Mouse (Mus musculus) hindbrain, embryonic 14.5 days (tissue): ENCODE data around the gene Flnb. TPM values are rescaled to one million over a fixed set of nuclear protein-coding genes. Genes with fewer than 3 reads are reported as not detected.

ENCODE experiments used
- ATAC-seq: fragments of 200-750 bp; cut with Nextera tagmentation; 2 replicates; pipeline ENCODE4 v1.8.0; 2017; ENCODE audit warnings: moderate number of reproducible peaks, mild to moderate bottlenecking, moderate TSS enrichment, moderate library complexity; ENCODE audit not compliant: low FRiP score
- DNase-seq: peaks from one replicate; pipeline ENCODE4 v3.0.0-alpha.2; 2015; ENCODE audit warnings: low spot score
- H3K27ac ChIP-seq: fragments of 300-500 bp; sonication (generic); 2 replicates; pipeline ENCODE4 v1.5.1; 2014; ENCODE audit warnings: mild to moderate bottlenecking, moderate library complexity
- H3K27me3 ChIP-seq: fragments of 300-500 bp; sonication (generic); 2 replicates; pipeline ENCODE4 v1.6.1; 2014; ENCODE audit warnings: mild to moderate bottlenecking, low read length, mixed read lengths; ENCODE audit not compliant: control insufficient read depth, insufficient read depth
- H3K36me3 ChIP-seq: fragments of 300-500 bp; sonication (generic); replicated peaks from 2 replicates; pipeline ENCODE4 v1.6.1; 2014; ENCODE audit not compliant: control insufficient read depth, insufficient read depth
- H3K4me1 ChIP-seq: fragments of 300-500 bp; sonication (generic); replicated peaks from 2 replicates; pipeline ENCODE4 v1.6.1; 2014; ENCODE audit warnings: antibody characterized with exemption, low read length, mixed read lengths; ENCODE audit not compliant: control insufficient read depth, insufficient read depth
- H3K4me2 ChIP-seq: fragments of 300-500 bp; sonication (generic); replicated peaks from 2 replicates; pipeline ENCODE4 v1.6.1; 2014; ENCODE audit warnings: mild to moderate bottlenecking, moderate library complexity
- H3K4me3 ChIP-seq: fragments of 300-500 bp; sonication (generic); replicated peaks from 2 replicates; pipeline ENCODE4 v1.5.1; 2014; ENCODE audit warnings: mild to moderate bottlenecking, low read length
- H3K9ac ChIP-seq: fragments of 300-500 bp; sonication (generic); 2 replicates; pipeline ENCODE4 v1.6.1; 2014
- H3K9me3 ChIP-seq: fragments of 300-500 bp; sonication (generic); 2 replicates; pipeline ENCODE4 v1.6.1; 2016; ENCODE audit warnings: low read length; ENCODE audit not compliant: control insufficient read depth
- WGBS: fragments of 180-500 bp; shearing (Covaris S2); extraction: QIAGEN DNeasy Blood & Tissue Kit; methylation state at CpG from one replicate; pipeline ENCODE4 v1.1.7; 2014; 5-methylcytosine and 5-hydroxymethylcytosine counted together
- polyA plus RNA-seq: library from polyadenylated mRNA; unstranded; fragments of >200 nt; fragmentation: Nextera tagmentation; extraction: Ambion mirVana; gene quantifications from 2 replicates; pipeline ENCODE4 v1.2.1, GENCODE M21; 2014

The Flnb gene
- 7.4 and 9.0 TPM in 2 replicates for polyA plus RNA-seq

- Histone ChIP-seq H3K27ac (peak within 1 kb of the TSS; percentile 73), H3K9me3 (no peaks in the 10 kb centered on the region), H3K9ac (peak within 1 kb of the TSS; percentile 85), H3K36me3 (no peaks in the 10 kb centered on the region), H3K4me1 (peaks cover 29% of the 10 kb centered on the region), H3K27me3 (no peaks in the 10 kb centered on the region), H3K4me3 (peak within 1 kb of the TSS; percentile 62), H3K4me2 (peak within 1 kb of the TSS; percentile 90)
- ATAC-seq, result peak; percentile 98
- DNase-seq, result peak; percentile 99
- WGBS, result under 1% methylated on average over 49 of the region's 49 CpGs
Observed at GRCm38 (mm10) chr14:7817770-7818462, at the start of gene Flnb. Flnb (plus strand) TSS chr14:7817957.

DNA sequence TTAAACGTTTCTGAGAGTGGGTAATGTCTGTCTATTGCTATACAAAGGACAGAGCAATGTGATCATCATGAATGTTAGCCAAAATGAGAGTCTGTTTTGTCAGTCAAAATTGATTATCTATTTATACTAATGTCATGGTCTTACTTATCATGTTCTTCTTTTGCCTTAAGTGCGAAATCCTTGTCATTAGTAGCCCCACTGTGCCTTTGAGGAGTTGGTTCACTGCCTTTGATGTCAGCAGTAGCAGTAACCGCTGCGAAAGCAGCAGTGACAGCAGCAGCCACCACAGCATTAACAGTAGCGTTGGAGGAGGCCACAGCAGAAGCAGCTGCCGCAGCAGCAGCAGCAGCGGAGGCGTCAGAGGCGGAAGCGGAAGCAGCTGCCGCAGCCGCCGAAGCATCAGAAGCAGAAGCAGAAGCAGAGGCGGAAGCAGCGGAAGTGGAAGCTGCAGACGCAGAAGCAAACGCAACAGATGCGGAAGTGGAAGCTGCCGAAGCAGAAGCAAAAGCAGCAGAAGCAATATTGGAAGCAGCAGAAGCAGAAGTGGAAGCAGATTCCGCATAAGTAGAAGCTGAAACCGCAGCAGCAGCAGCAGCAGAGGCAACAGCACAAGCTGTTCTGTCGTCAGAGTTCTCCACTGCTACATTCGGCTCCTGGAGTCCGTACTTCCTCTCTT is 43.9 kb upstream of the Flnb start:
- H3K27ac ChIP-seq, result peak overlapping the region; percentile 83
- 41% methylated on average over 24 of the region's 24 CpGs for WGBS

DNA sequence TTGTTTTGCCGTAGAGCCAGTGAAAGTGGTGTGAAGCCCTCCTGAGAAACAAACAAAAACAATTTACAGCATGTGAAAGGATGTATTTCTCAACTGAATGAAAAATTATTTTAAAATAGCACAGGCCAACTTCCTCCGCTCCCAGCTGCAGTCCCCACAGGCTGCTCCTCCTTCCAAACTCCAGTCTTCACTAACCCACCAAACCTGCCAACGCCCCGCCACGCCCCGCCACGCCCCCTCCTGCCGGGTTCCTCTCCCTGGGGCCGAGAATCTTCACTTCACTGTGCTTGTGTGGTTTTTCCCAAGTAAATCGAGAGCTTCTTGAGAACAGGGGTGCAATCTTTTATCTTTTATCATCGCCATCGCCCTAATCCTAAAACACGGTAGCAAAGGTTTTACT is 31.7 kb upstream of the Flnb start:
- 56% methylated on average over 13 of the region's 13 CpGs for WGBS
- DNase-seq, result no peak
- no peak for ATAC-seq
- Histone ChIP-seq H3K4me2 (no peak overlapping the region), H3K4me1 (peaks cover 2% of the 10 kb centered on the region; the same call in 1 of the 2 replicates), H3K9ac (no peak overlapping the region), H3K27ac (no peak overlapping the region), H3K4me3 (no peak overlapping the region), H3K27me3 (no peaks in the 10 kb centered on the region), H3K9me3 (no peaks in the 10 kb centered on the region), H3K36me3 (no peaks in the 10 kb centered on the region)

More for the DNA sequence above, 43.9 kb upstream of the Flnb start:
- Histone ChIP-seq H3K4me3 (peak overlapping the region; percentile 43), H3K4me1 (peaks cover 5% of the 10 kb centered on the region; the same call in 1 of the 2 replicates), H3K4me2 (peak overlapping the region; percentile 58), H3K36me3 (no peaks in the 10 kb centered on the region), H3K9me3 (no peaks in the 10 kb centered on the region), H3K9ac (peak overlapping the region; percentile 60), H3K27me3 (no peaks in the 10 kb centered on the region)
- DNase-seq, result peak; percentile 79
- peak; percentile 89 for ATAC-seq

GRCm38 (mm10) chr14:7789266-7790030 is 28.3 kb upstream of the Flnb start:
- no peak for ATAC-seq
- Histone ChIP-seq H3K4me2 (no peak overlapping the region), H3K9me3 (no peaks in the 10 kb centered on the region), H3K4me1 (peaks cover 3% of the 10 kb centered on the region; the same call in 1 of the 2 replicates), H3K27ac (no peak overlapping the region), H3K4me3 (no peak overlapping the region), H3K36me3 (no peaks in the 10 kb centered on the region), H3K9ac (no peak overlapping the region), H3K27me3 (no peaks in the 10 kb centered on the region)
- whole genome bisulfite sequencing, result 77% methylated on average over 7 of the region's 7 CpGs
- no peak for DNase-seq

GRCm38 (mm10) chr14:7791061-7791531 is 26.7 kb upstream of the Flnb start:
- no peak overlapping the region for H3K27ac ChIP-seq
- peak overlapping the region; percentile 72 for H3K4me2 ChIP-seq

DNA sequence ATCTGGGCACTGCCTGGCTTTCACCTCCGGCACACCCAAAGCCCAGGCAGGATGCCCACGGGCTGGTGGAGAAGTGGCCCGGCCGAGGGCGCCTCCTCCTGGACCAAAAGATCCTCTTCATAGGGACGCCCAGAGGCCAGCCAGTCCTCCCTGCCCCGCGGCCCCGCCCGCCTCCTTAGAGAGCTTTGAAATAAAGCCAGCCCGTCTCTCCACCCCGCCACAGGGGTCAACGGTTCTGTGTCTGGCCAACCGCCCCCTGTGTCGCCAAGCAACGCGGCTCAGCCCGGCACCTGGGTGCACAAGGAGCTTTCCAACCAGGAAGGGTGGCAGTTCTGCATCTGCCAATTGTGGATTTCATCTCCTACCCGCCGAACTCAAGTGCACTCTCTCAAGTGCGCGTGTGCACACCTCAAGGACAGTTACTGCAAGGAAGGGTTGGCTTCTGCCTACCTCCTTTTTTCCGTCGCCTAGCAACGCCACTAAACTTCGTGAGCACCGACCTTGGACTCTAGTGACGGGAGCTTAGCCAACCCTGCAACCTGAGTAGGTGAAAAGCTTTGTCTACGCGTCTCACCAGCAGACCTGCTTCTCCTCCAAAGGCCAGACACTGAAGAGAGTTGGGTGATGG is 26.1 kb upstream of the Flnb start, which contains the start of gene Gm26661:
Gm26661 (plus strand) TSS at position 56 of the 628 bp plus-strand sequence.
- Histone ChIP-seq H3K4me1 (peaks cover 3% of the 10 kb centered on the region; the same call in 1 of the 2 replicates), H3K36me3 (no peaks in the 10 kb centered on the region), H3K27ac (no peak within 1 kb of the TSS), H3K4me2 (peak within 1 kb of the TSS; percentile 72), H3K9ac (peak within 1 kb of the TSS; percentile 49), H3K9me3 (no peaks in the 10 kb centered on the region), H3K27me3 (no peaks in the 10 kb centered on the region), H3K4me3 (peak within 1 kb of the TSS; percentile 37)
- 1% methylated on average over 30 of the region's 30 CpGs for WGBS
- DNase-seq, result peak; percentile 66
- peak; percentile 87 for ATAC-seq

More at GRCm38 (mm10) chr14:7791061-7791531, 26.7 kb upstream of the Flnb start:
- Histone ChIP-seq H3K4me3 (peak overlapping the region; percentile 37), H3K4me1 (peaks cover 3% of the 10 kb centered on the region; the same call in 1 of the 2 replicates), H3K9ac (peak overlapping the region; percentile 49), H3K36me3 (no peaks in the 10 kb centered on the region), H3K27me3 (no peaks in the 10 kb centered on the region), H3K9me3 (no peaks in the 10 kb centered on the region)
- WGBS, result 16% methylated on average over 19 of the region's 19 CpGs
- no peak for DNase-seq
- ATAC-seq, result no peak

DNA sequence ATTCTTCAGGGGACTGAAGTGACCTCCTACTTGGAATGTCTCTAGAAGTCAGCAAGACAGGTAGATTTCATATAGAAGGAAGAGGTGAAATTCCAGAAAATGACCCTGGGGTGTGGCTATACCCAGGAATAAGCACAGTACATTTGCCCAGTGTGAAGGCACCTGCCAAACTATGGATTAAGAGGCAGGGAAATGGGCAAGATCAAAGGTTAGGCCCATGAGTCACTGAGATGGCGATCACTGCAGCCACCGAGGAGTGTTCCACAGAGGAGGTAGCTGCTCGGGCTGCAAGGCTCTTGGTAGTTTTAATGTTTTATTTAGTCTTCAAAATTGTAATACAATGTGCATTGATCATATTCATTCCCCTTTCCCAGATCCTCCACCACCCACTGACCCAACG is 21.8 kb upstream of the Flnb start:
- DNase-seq, result no peak
- ATAC-seq, result no peak
- Histone ChIP-seq H3K27ac (no peak overlapping the region), H3K4me1 (peaks cover 2% of the 10 kb centered on the region; the same call in 1 of the 2 replicates), H3K9ac (no peak overlapping the region), H3K4me3 (no peak overlapping the region), H3K9me3 (no peaks in the 10 kb centered on the region), H3K4me2 (no peak overlapping the region), H3K36me3 (no peaks in the 10 kb centered on the region), H3K27me3 (no peaks in the 10 kb centered on the region)
- WGBS, result 93% methylated on average over 4 of the region's 4 CpGs

DNA sequence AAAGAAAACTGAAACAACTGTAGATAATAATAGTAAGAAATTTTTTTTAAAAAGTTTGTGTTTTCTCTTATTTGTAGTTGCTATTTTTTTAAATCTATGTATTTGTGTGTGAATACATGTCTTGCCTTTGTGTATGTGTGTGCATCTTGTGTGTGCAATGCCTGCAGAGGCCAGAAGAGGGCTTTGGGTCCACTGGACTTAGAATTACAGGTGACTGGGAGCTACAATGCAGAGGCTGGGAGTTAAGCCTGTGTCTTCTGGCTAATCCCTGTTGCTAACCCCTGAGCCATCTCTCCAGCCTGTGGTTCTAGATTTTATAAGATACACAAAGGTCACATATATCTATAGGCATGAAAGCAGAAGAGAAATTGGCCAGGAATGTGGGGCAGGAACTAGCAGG is 17.1 kb upstream of the Flnb start:
- H3K4me3 ChIP-seq, result no peak overlapping the region
- no peaks in the 10 kb centered on the region for H3K4me1 ChIP-seq
- no peak for DNase-seq
- no peak for ATAC-seq
- no peaks in the 10 kb centered on the region for H3K36me3 ChIP-seq
- no peaks in the 10 kb centered on the region for H3K27me3 ChIP-seq
- H3K9me3 ChIP-seq, result no peaks in the 10 kb centered on the region
- H3K9ac ChIP-seq, result no peak overlapping the region
- H3K27ac ChIP-seq, result no peak overlapping the region
- H3K4me2 ChIP-seq, result no peak overlapping the region
